Mouse (Mus musculus): Measurements from ENCODE around the gene Pnlip. TPM values are rescaled to one million over a fixed set of nuclear protein-coding genes. Genes with fewer than 3 reads are reported as not detected.

The Pnlip gene
- 1.5 TPM for total RNA-seq (2023)

GRCm38 (mm10) chr19:58652198-58652597, at the start of gene Pnlip:
Gene Pnlip (plus strand): TSS chr19:58652498.

DNA sequence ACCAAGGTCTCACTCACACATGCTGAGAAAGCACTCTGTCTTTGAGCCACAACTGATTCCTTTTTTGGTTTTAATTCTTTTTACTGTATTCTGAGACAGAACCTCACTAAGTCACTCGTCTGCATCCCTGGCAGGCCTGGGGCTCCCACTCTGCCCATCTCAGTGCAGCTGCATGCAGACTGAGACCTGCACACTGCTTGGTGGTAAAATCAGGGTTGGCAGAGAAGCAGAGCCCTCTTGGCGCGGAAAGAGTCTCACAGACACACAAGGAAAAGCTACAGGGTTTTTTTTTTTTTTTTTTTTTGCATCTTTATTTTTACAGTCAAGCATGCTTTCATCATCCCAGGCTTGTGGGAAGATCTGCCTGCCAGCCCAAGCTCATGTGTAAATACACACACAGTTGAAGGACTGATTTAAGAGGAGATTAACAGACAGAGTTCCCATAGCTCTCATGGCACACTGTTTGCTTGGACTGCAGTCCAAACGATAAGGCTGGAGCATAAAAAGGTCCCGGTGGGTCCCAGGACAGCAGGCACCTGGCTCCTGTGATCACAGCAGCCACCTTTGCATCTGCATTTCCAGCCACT, 76.2 kb downstream of the Pnlip start, which contains the start of gene Pnliprp1:
Pnliprp1 (plus strand) TSS at position 443 of the 587 bp plus-strand sequence.

Other genes with a start within 250 kb of the Pnlip start
- 0.76 TPM for gene Gfra1, start 196.6 kb upstream of the Pnlip start, total RNA-seq (2023)
- gene Ccdc172, start 140.5 kb upstream of the Pnlip start, total RNA-seq (2023), result not detected
- gene Pnliprp1, start 76.4 kb downstream of the Pnlip start, total RNA-seq (2023), result not detected
- 0.35 TPM for gene Pnliprp2, start 107.2 kb downstream of the Pnlip start, total RNA-seq (2023)
- gene 1700019N19Rik, start 142.0 kb downstream of the Pnlip start, total RNA-seq (2023), result not detected